Mouse (Mus musculus) hindbrain, embryonic 14.5 days (tissue): ENCODE results near the gene Tmem189. TPM values are rescaled to one million over a fixed set of nuclear protein-coding genes. Genes with fewer than 3 reads are reported as not detected.
"Not testable (repeated sequence)": the region's sequence is repeated elsewhere in the genome, so short reads cannot be mapped to it uniquely, and the experiment has no call there.

Experiments used
- ATAC-seq: fragments of 200-750 bp; cut with Nextera tagmentation; 2 replicates; pipeline ENCODE4 v1.8.0; 2017; ENCODE audit warnings: moderate number of reproducible peaks, mild to moderate bottlenecking, moderate TSS enrichment, moderate library complexity; ENCODE audit not compliant: low FRiP score
- DNase-seq: peaks from one replicate; pipeline ENCODE4 v3.0.0-alpha.2; 2015; ENCODE audit warnings: low spot score
- H3K27ac ChIP-seq: fragments of 300-500 bp; sonication (generic); 2 replicates; pipeline ENCODE4 v1.5.1; 2014; ENCODE audit warnings: mild to moderate bottlenecking, moderate library complexity
- H3K27me3 ChIP-seq: fragments of 300-500 bp; sonication (generic); 2 replicates; pipeline ENCODE4 v1.6.1; 2014; ENCODE audit warnings: mild to moderate bottlenecking, low read length, mixed read lengths; ENCODE audit not compliant: control insufficient read depth, insufficient read depth
- H3K36me3 ChIP-seq: fragments of 300-500 bp; sonication (generic); replicated peaks from 2 replicates; pipeline ENCODE4 v1.6.1; 2014; ENCODE audit not compliant: control insufficient read depth, insufficient read depth
- H3K4me1 ChIP-seq: fragments of 300-500 bp; sonication (generic); replicated peaks from 2 replicates; pipeline ENCODE4 v1.6.1; 2014; ENCODE audit warnings: antibody characterized with exemption, low read length, mixed read lengths; ENCODE audit not compliant: control insufficient read depth, insufficient read depth
- H3K4me2 ChIP-seq: fragments of 300-500 bp; sonication (generic); replicated peaks from 2 replicates; pipeline ENCODE4 v1.6.1; 2014; ENCODE audit warnings: mild to moderate bottlenecking, moderate library complexity
- H3K4me3 ChIP-seq: fragments of 300-500 bp; sonication (generic); replicated peaks from 2 replicates; pipeline ENCODE4 v1.5.1; 2014; ENCODE audit warnings: mild to moderate bottlenecking, low read length
- H3K9ac ChIP-seq: fragments of 300-500 bp; sonication (generic); 2 replicates; pipeline ENCODE4 v1.6.1; 2014
- H3K9me3 ChIP-seq: fragments of 300-500 bp; sonication (generic); 2 replicates; pipeline ENCODE4 v1.6.1; 2016; ENCODE audit warnings: low read length; ENCODE audit not compliant: control insufficient read depth
- WGBS: fragments of 180-500 bp; shearing (Covaris S2); extraction: QIAGEN DNeasy Blood & Tissue Kit; methylation state at CpG from one replicate; pipeline ENCODE4 v1.1.7; 2014; 5-methylcytosine and 5-hydroxymethylcytosine counted together
- polyA plus RNA-seq: library from polyadenylated mRNA; unstranded; fragments of >200 nt; fragmentation: Nextera tagmentation; extraction: Ambion mirVana; gene quantifications from 2 replicates; pipeline ENCODE4 v1.2.1, GENCODE M21; 2014

Tmem189 gene
- polyA plus RNA-seq, 1 experiment from 2014 or later = 33.9 TPM

DNA sequence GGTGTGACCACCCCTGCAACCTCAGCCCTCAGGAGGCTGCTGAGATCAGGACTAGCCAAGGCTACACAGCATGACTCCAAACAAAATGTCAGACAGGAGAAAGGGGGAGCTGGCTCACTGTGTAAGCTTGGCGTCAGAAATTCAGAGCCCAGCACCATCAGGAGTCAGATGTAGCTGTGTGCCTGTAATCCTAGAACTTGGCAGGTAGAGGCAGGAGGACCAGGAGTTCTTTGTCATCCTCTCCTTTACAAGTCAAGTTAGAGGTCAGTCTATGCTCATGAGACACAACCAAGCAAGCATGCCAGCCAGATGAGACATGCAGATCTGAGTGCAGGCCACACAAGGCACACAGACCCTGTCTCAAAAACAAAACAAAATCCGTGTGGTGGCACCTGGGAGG lies 64.0 kb downstream of the Tmem189 start:
- Histone ChIP-seq H3K36me3 (no peaks in the 10 kb centered on the region; the same call in 1 of the 2 replicates), H3K4me1 (peaks cover 16% of the 10 kb centered on the region), H3K27me3 (no peaks in the 10 kb centered on the region), H3K4me2 (no peak overlapping the region), H3K4me3 (no peak overlapping the region), H3K9me3 (no peaks in the 10 kb centered on the region), H3K27ac (no peak overlapping the region), H3K9ac (no peak overlapping the region)
- no peak for DNase-seq
- ATAC-seq = no peak
- 49% methylated on average over 2 of the region's 2 CpGs for WGBS

DNA sequence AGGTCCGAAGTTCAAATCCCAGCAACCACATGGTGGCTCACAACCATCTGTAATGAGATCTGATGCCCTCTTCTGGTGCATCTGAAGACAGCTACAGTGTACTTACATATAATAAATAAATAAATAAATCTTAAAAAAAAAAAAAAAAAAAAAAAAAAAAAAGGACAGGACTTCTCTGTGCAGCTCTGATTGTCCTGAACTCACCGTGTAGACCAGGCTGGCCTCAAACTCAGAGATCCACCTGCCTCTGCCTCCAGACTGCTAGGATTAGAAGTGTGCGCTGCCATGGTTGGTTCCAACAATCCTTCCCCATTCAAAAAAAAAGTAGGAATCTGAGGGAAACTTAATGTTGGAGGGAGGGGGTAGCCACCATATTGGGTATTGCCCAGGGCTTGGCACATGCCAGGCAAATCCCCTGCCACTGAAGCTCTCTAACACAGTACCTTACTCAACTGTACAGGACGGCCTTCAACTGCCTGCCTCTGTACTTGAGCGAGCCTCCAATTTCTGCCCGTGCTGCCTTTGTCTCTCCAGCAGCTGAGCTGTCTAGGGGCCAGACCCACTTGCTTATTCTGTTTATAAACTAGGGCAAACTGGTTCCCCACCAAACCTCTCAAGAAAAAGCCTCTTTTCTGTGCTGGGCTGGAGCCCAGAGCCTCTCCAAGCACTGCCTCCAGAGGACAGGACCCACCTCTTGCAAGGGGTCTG lies 65.1 kb downstream of the Tmem189 start:
- DNase-seq (no peak), ATAC-seq (no peak)
- 89% methylated on average over 5 of the region's 6 CpGs for WGBS
- H3K9me3 ChIP-seq = no peaks in the 10 kb centered on the region
- H3K27ac ChIP-seq = no peak overlapping the region
- H3K27me3 ChIP-seq = no peaks in the 10 kb centered on the region
- peaks cover 4% of the 10 kb centered on the region for H3K4me1 ChIP-seq
- no peak overlapping the region for H3K9ac ChIP-seq
- H3K4me3 ChIP-seq = no peak overlapping the region
- no peak overlapping the region for H3K4me2 ChIP-seq
- no peaks in the 10 kb centered on the region; the same call in 1 of the 2 replicates for H3K36me3 ChIP-seq

DNA sequence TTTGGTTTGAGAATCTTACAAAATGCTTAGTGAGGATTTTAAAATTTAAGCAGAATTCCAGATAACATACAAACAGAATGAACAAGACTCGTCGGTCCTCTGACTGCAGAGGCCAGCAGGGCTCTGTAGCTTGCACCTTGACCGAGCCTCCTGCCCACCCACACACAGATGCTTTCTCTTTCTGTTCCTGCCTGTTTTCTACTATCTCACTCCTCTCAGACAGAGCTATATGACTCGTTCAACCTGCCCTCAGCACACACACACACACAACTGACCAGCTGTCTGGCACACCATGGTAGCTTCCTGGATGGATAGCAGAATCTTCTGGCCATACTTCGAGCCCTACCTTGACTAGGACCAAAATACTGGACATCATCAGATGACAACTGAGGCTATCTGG lies 66.7 kb downstream of the Tmem189 start:
- H3K27me3 ChIP-seq = no peaks in the 10 kb centered on the region
- WGBS = 87% methylated on average over 5 of the region's 5 CpGs
- H3K4me1 ChIP-seq = no peaks in the 10 kb centered on the region; the same call in 1 of the 2 replicates

DNA sequence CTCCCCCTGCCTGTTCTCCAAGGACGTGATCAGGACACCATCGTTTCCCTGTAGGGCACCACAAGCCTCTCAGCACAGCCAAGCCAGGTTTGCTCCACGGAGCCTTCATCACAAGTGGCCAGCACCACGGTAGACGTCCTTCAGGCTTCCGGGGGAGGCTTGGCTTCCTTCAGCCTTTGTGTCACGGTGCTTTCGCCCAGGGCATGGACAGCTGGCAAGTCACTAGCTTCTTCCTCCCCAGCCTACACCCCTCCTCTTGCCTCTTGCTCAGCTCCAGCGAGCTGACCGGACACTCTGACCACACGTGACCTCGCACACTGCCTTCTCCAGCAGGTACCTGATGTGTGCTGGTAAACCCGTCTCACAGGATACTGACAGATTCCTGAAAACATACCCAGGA lies 67.3 kb downstream of the Tmem189 start:
- no peak overlapping the region for H3K27ac ChIP-seq
- no peaks in the 10 kb centered on the region for H3K27me3 ChIP-seq
- WGBS = 90% methylated on average over 13 of the region's 13 CpGs
- no peak overlapping the region for H3K9ac ChIP-seq
- peaks cover 5% of the 10 kb centered on the region; the same call in 1 of the 2 replicates for H3K36me3 ChIP-seq
- H3K9me3 ChIP-seq = no peaks in the 10 kb centered on the region
- DNase-seq = no peak
- H3K4me1 ChIP-seq = no peaks in the 10 kb centered on the region; the same call in 1 of the 2 replicates
- no peak overlapping the region for H3K4me3 ChIP-seq
- ATAC-seq = no peak
- H3K4me2 ChIP-seq = no peak overlapping the region

More for the DNA sequence above, 66.7 kb downstream of the Tmem189 start:
- Histone ChIP-seq H3K9me3 (no peaks in the 10 kb centered on the region), H3K9ac (no peak overlapping the region), H3K4me2 (no peak overlapping the region), H3K27ac (no peak overlapping the region), H3K4me3 (no peak overlapping the region), H3K36me3 (0 out of 2 replicates have a peak, but pooled peaks cover under 1% of the 10 kb centered on the region)
- no peak for ATAC-seq
- no peak for DNase-seq

DNA sequence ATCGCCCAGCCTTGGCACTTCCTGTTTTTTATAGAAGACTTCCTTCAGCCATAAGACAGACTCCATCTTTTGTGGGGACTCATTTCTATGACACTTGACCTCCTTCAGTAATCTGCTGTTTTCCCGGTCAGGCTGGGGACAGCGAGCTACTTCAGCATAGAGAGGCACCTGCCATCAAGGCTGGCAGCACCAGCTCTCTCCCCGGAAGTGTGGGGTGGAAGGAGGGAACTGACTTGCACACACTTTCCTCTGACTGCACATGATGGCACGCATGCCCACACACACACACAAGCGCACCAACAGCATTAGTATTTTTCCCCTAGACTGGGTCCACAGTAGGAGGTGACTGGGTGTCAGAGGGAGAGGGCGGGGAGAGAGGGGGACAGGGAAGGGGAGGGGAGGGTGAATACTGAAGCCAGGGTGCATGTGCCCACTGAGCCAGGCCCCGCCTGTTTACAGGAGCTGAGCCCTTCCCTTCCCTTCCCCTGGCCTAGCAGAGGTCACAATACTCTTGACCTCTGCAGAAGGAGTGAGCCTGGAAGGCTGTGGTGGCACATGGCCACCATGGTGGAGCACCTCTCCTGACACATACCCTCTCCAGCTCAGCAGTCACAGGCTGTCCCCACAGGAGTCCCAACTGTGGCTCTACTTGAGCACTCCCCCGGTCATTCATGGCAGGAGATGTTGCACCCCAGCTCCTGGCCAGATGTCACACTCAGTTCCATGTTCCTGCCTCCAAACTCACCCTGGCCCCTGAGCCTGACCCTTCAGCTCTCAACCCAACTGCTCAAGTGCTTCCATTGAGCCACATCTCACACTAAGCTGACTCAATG lies 68.2 kb downstream of the Tmem189 start:
- Histone ChIP-seq H3K4me3 (no peak overlapping the region), H3K4me2 (no peak overlapping the region), H3K9me3 (no peaks in the 10 kb centered on the region), H3K36me3 (peaks cover 14% of the 10 kb centered on the region), H3K9ac (no peak overlapping the region), H3K4me1 (no peaks in the 10 kb centered on the region; the same call in 1 of the 2 replicates), H3K27me3 (no peaks in the 10 kb centered on the region), H3K27ac (no peak overlapping the region)
- WGBS = 76% methylated on average over 9 of the region's 9 CpGs
- DNase-seq (no peak), ATAC-seq (no peak)

DNA sequence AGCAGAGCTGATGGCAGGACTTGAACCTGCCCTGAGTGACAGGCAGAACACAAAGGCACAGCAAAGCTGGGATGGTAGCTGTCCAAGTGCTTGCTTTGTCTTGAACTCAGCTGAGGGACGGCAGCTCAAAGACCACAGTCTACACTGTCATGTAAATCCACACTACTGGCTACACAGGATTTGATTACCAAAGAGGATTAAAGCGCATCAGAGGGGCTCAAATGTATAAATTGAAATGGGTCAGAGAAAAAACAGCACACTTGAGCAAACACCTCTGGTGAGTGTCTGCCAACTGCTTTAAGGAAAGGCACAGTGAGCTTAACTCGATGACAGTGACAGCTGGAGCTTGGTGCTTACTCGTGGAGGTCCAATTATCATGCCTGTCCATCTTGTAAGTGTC lies 72.2 kb downstream of the Tmem189 start:
- no peak overlapping the region for H3K4me2 ChIP-seq
- H3K27me3 ChIP-seq = no peaks in the 10 kb centered on the region
- H3K36me3 ChIP-seq = peaks cover 47% of the 10 kb centered on the region
- no peak overlapping the region for H3K9ac ChIP-seq
- H3K4me3 ChIP-seq = no peak overlapping the region
- ATAC-seq = no peak
- no peaks in the 10 kb centered on the region for H3K9me3 ChIP-seq
- 51% methylated on average over 4 of the region's 4 CpGs for WGBS
- H3K27ac ChIP-seq = no peak overlapping the region
- H3K4me1 ChIP-seq = no peaks in the 10 kb centered on the region; the same call in 1 of the 2 replicates
- no peak for DNase-seq

DNA sequence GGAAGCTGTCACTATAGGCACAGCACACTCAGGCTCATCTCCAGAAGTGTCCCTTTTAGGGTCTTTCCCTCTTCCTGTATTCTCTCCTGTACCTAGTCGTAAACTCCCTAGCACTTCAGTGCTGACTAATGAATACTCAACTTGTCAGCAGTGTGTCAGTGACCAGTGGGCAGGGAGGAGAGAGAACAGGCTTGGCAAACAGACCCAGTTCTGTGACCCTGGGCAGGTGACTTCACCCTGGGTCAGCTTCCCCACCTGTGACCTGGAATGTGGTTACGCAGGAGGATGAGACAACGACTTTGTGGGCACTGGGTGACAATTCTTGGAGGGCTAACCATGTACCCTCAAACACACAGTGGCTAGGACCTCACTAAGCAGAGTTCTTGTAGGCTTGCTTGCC lies 72.6 kb downstream of the Tmem189 start:
- peaks cover 51% of the 10 kb centered on the region for H3K36me3 ChIP-seq
- H3K27ac ChIP-seq = no peak overlapping the region
- no peaks in the 10 kb centered on the region; the same call in 1 of the 2 replicates for H3K4me1 ChIP-seq
- no peaks in the 10 kb centered on the region for H3K27me3 ChIP-seq
- H3K4me2 ChIP-seq = no peak overlapping the region
- DNase-seq (no peak), ATAC-seq (no peak)
- 94% methylated on average over 3 of the region's 3 CpGs for WGBS
- H3K9ac ChIP-seq = no peak overlapping the region
- no peak overlapping the region for H3K4me3 ChIP-seq
- no peaks in the 10 kb centered on the region for H3K9me3 ChIP-seq

DNA sequence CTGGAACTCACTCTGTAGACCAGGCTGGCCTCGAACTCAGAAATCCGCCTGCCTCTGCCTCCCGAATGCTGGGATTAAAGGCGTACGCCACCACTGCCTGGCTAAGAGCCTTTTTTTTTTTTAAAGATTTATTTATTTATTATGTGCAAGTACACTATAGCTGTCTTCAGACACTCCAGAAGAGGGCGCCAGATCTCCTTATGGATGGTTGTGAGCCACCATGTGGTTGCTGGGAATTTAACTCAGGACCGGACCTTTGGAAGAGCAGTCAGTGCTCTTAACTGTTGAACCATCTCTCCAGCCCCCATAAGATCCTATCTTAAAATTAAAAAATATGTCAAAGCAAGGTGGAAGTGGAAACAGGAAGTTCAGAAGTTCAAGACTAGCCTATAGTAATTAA lies 76.3 kb downstream of the Tmem189 start:
- not testable (repeated sequence) for DNase-seq, ATAC-seq, H3K27me3 ChIP-seq, H3K4me2 ChIP-seq, H3K27ac ChIP-seq, H3K9me3 ChIP-seq, H3K4me3 ChIP-seq, H3K4me1 ChIP-seq, H3K9ac ChIP-seq
- H3K36me3 ChIP-seq = peaks cover 68% of the 10 kb centered on the region
- 89% methylated on average over 5 of the region's 7 CpGs for WGBS

DNA sequence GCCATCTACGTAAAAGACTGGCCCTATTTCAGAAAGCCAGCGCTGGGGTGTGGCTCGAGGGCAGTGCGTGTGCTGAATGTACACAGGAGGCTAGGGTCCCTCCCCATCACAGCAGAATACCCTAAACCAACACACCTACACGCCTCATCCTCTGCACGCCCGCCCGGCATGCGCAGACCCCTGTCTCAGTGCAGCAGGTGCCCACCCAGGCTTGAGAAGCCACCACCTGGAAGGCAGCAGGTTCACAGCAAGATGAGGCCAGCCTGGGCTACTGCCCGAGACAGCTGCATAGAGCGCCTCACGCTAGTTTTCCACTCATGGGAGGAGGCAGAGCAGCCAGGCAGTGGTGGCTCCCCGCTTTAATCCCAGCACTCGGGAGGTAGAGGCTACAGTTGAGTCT lies 77.5 kb downstream of the Tmem189 start:
- Histone ChIP-seq H3K4me2 (no peak overlapping the region), H3K4me3 (no peak overlapping the region), H3K36me3 (peaks cover 65% of the 10 kb centered on the region), H3K9me3 (no peaks in the 10 kb centered on the region), H3K27me3 (no peaks in the 10 kb centered on the region), H3K4me1 (no peaks in the 10 kb centered on the region), H3K27ac (no peak overlapping the region), H3K9ac (no peak overlapping the region)
- ATAC-seq (no peak), DNase-seq (no peak)
- 95% methylated on average over 14 of the region's 14 CpGs for WGBS
